Mouse (Mus musculus): ENCODE data around the gene Inf2.

Gene Inf2

DNA sequence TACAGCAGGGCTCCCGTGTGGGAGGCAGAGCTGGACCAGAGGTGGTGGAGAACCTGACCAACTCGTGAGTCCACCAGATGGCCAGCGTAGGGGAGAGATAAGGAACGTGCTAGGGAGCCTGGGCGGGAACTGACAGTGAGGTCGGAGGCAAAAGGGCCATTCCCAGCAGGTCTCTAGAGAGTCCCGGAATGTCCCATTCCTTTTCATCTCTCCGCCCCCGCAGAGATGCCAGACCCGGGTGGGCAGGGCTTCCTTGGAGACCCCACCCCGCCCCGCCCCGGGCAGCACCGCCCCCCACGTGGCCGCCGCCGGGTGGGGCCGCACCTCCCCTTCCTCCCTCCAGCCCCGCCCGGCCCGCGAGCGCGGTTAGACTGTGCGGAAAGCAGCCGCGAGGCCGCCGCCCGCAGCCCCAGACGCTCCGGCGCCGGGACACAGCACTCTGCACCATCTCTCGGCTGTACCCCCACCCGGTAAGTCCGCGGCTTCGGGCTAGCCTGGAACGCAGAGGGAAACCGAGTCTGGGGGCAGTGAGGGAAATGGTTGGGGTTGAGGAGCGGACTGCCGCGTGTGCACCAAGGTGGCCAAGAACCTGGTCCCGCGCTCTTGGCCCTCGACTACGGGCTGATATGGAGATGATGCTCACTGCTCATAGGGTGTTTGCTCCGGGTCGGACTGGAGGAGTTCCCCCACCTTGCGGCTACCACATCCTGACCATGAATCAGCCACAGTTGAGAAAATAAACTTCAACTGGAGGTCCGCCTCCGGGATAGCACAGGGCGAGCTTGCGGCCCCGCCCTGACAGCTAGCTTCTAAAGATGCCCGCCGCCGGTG, at the start of gene Inf2:
Inf2 (plus strand) TSS at position 359 of the 831 bp plus-strand sequence.
- peak; percentile 61 to 74 for DNase-seq

DNA sequence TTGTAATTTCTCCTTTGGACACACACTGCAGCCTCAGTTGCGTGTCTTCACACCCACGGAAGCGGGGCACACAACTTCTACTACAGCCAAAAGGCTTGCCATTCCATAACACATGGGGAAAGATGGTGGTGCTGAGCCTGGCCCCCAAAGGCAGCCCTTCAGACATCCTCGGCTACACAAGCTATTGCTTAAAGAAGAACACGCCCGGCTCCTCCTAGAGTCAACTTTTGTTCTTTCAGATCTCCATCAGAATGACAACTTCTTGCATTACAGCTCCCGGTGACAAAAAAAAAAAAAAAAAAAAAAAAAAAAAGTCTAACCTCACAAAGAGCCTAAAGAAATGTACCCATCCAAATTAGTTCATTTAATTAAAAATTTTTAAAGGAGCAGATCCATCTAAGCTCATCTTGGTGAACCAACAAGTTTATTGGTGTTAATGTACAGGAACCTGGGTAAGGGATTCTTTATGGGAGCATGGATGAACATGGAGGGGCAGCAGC, 49.1 kb upstream of the Inf2 start:
- no peak for DNase-seq

GRCm38 (mm10) chr12:112540321-112540720, 48.3 kb upstream of the Inf2 start:
- DNase-seq: no peak

DNA sequence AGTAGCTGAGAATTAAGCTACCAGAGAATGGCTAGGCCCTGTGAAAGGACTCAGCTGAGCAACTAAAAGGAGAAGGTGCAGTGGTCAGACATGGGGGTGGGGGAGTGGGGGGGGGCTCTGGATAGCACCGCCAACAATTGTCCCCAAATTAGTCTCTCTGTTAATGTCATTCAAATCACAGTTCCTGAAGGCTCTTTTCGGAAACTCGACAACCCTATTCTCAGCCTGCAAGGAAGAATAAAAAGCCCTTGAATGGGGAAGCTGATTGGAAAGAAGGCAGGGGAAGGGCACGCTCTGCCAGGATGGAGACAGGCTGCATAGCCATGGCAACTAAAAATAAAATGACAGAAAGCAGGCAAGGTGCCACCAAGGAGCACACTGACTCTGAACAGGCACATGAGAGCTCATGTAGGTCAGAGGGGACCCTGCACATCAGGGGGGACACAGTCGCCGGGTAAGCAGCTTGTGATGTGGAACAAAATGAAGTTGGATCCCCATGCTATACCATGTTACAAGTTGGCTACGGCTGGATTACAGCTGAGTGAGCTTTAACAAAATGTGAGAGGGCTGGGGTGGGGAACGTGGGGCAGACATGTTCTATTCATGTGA, 47.0 kb upstream of the Inf2 start:
- DNase-seq: peak; percentile 74 to 76

- no peak for DNase-seq
These were observed 46.2 kb upstream of the Inf2 start for GRCm38 (mm10) chr12:112542257-112542919.

- DNase-seq: peak; percentile 97 to 98
These were observed 45.7 kb upstream of the Inf2 start for GRCm38 (mm10) chr12:112542920-112543300.

- DNase-seq: no peak
These were observed 44.6 kb upstream of the Inf2 start for GRCm38 (mm10) chr12:112543941-112544340.

DNA sequence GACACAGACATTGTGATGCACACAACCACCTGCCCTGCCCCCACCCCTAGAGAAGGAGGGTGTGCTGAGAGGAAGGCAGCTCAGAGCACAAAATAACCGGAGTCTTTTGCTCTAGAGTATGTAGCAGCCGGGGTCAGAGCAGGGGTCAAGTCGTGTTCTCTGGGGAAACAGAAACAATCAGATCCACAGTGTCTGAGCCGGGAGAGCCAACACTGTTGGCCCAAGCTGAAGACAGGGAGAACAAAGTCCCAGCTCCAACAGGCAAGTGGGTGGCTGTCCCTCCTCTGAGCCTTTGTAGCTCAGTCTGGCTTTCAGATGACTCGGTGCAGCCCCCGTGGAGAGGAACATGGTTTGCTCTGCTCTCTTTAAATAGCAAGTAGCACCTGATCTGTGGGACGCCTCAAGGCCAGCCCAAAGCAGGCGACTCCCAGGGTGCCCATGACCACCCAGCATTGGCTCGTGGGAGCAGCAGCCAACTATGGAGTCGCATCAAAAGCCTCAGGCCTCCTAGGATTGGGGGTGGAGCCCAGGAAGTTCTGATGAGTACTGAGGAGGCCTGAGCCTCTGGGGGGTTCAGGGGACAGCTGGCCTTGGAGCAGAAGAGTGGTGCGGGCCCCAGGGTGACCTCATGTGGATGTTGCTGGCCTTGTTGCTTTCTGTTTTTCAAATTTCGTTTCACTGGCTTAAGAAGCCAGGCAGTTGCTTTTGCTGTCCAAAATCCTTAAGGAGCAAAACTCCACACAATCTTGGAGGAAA, 43.5 kb upstream of the Inf2 start:
- no peak for DNase-seq

GRCm38 (mm10) chr12:112546110-112546509, 42.5 kb upstream of the Inf2 start:
- DNase-seq: no peak

GRCm38 (mm10) chr12:112549287-112549686, 39.3 kb upstream of the Inf2 start:
- DNase-seq: no peak

DNA sequence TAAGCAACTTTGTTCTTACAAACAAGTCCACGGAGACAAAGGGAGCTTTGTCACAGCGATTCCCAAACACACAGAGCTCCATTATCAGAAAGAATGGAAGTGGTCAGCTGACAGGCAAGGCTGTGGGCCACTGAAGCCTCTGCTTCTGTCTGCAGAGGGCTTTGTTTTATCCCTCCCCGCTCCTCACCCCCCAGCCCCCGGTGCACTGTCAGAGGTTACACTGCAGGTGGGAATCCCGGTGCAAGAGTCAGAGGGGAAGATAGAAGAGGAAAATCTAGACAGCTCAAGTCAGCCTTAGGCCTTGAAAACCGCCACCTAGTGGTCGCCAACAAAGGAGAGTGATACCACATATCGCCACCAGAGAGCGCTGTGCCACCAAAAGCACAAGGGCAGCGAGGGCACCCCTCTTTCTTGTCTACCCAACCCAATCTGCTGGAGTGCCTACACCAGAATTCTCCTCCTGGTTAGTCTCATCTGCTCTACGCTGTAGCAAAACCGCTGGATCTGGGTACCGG, 36.7 kb upstream of the Inf2 start:
- peak; percentile 90 to 93 for DNase-seq

DNA sequence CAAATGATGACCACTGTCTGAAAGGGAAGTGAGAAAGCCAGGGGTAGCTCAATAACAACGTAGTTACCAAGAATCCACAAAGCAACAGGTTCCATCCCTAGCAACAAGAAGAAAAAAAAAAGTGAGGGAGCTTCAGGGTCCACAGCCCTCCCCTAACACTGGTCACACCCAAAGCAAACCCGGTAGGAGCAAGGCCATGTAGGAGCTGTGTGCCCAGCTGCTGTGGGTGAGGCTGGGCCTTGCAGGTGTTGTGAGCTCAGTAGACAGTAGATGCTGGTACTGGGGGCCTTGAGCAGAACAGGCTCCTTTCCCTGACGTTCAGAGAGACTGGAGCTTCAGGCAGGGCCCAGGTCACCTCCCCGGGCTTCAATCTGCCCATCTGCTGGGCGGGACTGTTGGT, 36.1 kb upstream of the Inf2 start:
- no peak for DNase-seq

- no peak for DNase-seq
These were observed 33.7 kb upstream of the Inf2 start for GRCm38 (mm10) chr12:112554900-112555299.

DNA sequence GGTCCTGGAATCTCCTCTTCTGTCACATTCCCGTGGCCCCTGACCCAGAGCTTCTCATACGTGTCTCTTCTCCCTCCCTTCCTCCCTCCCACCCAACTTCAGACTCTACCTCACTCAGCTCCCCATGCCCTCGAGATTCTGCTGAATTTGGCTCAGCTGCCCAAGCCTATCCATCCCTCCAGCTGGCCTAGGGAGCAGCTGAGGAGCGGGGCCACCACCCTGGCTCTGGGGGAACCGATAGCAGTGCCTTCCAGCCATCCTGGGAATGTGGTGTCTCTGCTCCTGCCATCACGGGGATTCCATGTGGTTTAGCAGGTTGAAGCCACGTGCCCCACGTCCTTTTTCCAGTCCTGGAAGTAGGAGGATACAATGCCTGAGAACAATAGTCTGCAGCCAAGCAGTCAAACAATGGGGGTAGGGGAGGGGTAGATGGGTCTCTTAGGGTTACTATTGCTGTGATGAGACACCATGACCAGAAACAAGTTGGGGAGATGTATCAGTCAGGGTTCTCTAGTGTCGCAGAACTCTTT, 32.0 kb upstream of the Inf2 start:
- no peak for DNase-seq

GRCm38 (mm10) chr12:112557219-112557618, 31.4 kb upstream of the Inf2 start:
- no peak for DNase-seq

DNA sequence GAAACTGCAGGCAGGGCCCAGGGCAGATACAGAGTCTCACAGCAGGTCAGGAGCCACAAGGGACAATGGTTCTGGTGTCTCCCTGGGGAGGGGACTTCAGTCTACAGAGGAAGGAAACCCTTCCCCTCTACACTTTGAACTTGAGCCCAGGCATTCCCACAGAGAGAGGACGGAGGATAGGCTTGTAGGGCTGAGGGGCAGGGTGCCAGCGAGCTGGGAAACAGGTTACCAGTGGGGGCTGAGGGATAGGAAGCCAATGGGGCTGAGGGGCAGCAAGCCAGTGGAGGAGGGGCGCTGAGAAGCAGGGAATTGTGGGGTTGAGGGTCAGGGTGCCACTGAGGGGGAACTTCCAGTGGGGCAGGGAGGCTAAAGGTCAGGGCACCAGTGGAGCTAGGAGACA, 29.4 kb upstream of the Inf2 start:
- DNase-seq: peak in 1 of 2 experiments; percentile 35

DNA sequence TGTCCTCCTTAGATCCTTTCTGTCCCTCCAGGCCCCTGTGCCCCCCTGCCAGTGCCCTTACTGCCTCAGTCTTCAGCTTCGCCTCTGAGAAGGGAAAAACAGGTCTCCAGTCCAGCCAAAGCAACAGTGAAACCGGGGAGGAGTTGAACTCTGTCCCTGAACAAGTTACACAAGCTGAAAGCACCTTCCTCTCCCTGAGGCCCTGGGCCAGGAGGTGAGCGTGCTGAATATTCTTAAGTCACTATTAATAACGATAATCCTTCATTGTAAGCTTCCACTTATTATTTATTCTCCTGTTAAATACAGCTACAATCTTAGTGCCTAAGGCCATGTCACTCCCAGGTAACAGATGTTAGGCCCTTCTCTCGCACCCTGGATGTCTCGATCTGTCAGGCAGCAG, 28.9 kb upstream of the Inf2 start:
- DNase-seq: no peak

- DNase-seq: no peak
These were observed 28.3 kb upstream of the Inf2 start for GRCm38 (mm10) chr12:112560176-112560797.

GRCm38 (mm10) chr12:112561163-112561562, 27.4 kb upstream of the Inf2 start:
- DNase-seq: no peak

DNA sequence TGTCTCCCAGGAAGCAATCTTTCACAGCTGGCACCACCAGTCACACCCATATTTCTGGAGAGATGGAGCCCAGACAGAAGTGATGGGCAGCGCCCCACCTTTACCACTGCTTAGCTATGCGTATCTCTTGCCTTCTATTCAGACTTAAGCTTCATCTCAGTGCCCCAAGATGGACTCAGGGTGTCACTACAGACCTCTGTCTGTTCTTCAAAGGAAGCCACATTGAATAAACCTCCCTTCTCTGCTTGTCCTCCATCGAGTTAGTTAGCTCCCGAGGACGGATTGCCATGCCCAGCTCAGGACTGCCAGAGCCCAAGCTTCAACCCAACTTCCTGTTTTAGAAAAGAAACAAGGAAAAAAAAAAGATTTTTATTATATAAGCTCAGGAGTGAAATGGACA, 26.1 kb upstream of the Inf2 start:
- no peak for DNase-seq

DNA sequence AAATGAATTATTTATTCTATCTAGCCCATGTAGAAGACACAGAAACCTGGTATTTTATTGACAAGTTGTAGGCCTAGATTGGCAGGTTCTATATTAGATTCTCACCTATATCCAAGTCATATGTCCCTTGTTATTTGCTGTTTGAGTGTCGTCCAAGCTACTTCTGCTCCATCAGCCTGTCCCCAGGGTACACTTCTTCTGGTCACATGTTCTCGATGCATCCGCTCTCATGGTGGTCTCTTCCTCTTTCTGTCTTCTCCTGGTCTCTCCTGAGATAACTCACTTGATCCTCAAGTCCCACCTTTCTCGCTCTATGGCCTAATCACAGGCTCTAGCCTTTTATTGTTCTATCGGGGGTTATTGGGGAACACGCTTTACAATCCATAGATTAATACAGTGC, 25.6 kb upstream of the Inf2 start:
- no peak for DNase-seq

DNA sequence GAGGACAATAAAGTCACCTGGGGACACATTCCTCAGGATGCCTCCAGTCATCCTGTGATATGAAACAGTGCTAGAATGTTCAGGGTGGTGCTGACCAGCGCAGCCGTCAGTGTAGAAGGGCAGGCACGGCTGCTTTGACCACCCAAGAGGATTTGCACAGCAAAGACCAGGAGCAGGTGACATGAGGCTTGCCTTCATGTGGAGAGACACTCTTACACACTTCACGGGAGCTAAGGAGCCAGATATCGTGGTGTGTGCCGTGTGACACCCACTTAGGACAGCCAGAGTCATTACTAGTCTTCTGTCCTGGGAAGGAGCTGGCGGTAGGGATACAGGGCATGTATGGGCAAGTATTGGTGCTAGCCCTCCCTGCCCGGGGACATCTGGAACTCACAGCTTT, 18.4 kb upstream of the Inf2 start:
- DNase-seq: no peak

Data from cerebellum, postnatal 10 days (tissue).